Mouse (Mus musculus): ENCODE data around the gene Faap24. TPM values are rescaled to one million over a fixed set of nuclear protein-coding genes. Genes with fewer than 3 reads are reported as not detected.
A peak's percentile ranks its signal among the peaks of the same experiment; 100 is the strongest.

The Faap24 gene
- polyA plus RNA-seq, 1 experiment from 2014 or later: 15.4 TPM

- no peak for DNase-seq (ENCODE audit: low spot score)
- peaks cover 16% of the 10 kb centered on the region; the same call in 1 of the 2 replicates for H3K4me1 ChIP-seq (replicated peaks; ENCODE audit: insufficient read depth, low read length)
- H3K9ac ChIP-seq (ENCODE audit: low read depth, low read length): no peak overlapping the region
Observed at GRCm38 (mm10) chr7:35373146-35373989, 23.3 kb downstream of the Faap24 start.

GRCm38 (mm10) chr7:35372483-35373017 lies 24.1 kb downstream of the Faap24 start:
- TF ChIP-seq CTCF (IDR thresholded peaks at IDR 0.05; ENCODE audit: low read depth): no peak
- Histone ChIP-seq H3K9me3 (replicated peaks; ENCODE audit: low read length) (no peaks in the 10 kb centered on the region), H3K27ac (peak overlapping the region; percentile 78), H3K9ac (ENCODE audit: low read depth, low read length) (no peak overlapping the region), H3K4me1 (replicated peaks; ENCODE audit: insufficient read depth, low read length) (peaks cover 16% of the 10 kb centered on the region; the same call in 1 of the 2 replicates), H3K36me3 (ENCODE audit: insufficient read depth, low read length) (no peaks in the 10 kb centered on the region; the same call in 1 of the 2 replicates), H3K4me3 (replicated peaks; ENCODE audit: low read depth, low read length) (no peak overlapping the region), H3K4me2 (ENCODE audit: low read length) (no peak overlapping the region), H3K27me3 (ENCODE audit: insufficient read depth, low read length) (no peaks in the 10 kb centered on the region)
- peak; percentile 69 for ATAC-seq (replicated peaks; ENCODE audit: low FRiP score, low read depth)
- 73% methylated on average over 14 of the region's 14 CpGs for WGBS
- no peak for DNase-seq (ENCODE audit: low spot score)

More at GRCm38 (mm10) chr7:35373146-35373989, 23.3 kb downstream of the Faap24 start:
- TF ChIP-seq CTCF (IDR thresholded peaks at IDR 0.05; ENCODE audit: low read depth): 0 out of 2 replicates have a peak, but pooled peaks have one; percentile 11
- Histone ChIP-seq H3K9me3 (replicated peaks; ENCODE audit: low read length) (no peaks in the 10 kb centered on the region), H3K27me3 (ENCODE audit: insufficient read depth, low read length) (no peaks in the 10 kb centered on the region), H3K4me3 (replicated peaks; ENCODE audit: low read depth, low read length) (no peak overlapping the region), H3K27ac (peak overlapping the region; percentile 78), H3K4me2 (ENCODE audit: low read length) (no peak overlapping the region), H3K36me3 (ENCODE audit: insufficient read depth, low read length) (no peaks in the 10 kb centered on the region; the same call in 1 of the 2 replicates)
- peak; percentile 88 for ATAC-seq (replicated peaks; ENCODE audit: low FRiP score, low read depth)
- 56% methylated on average over 16 of the region's 16 CpGs for WGBS

- no peak for TF ChIP-seq CTCF (IDR thresholded peaks at IDR 0.05; ENCODE audit: low read depth)
- Histone ChIP-seq H3K4me1 (replicated peaks; ENCODE audit: insufficient read depth, low read length) (peaks cover 16% of the 10 kb centered on the region; the same call in 1 of the 2 replicates), H3K4me2 (ENCODE audit: low read length) (no peak overlapping the region), H3K9me3 (replicated peaks; ENCODE audit: low read length) (no peaks in the 10 kb centered on the region), H3K36me3 (ENCODE audit: insufficient read depth, low read length) (0 out of 2 replicates have a peak, but pooled peaks cover 2% of the 10 kb centered on the region), H3K27me3 (ENCODE audit: insufficient read depth, low read length) (no peaks in the 10 kb centered on the region), H3K4me3 (replicated peaks; ENCODE audit: low read depth, low read length) (no peak overlapping the region), H3K27ac (peak overlapping the region; percentile 58), H3K9ac (ENCODE audit: low read depth, low read length) (no peak overlapping the region)
- WGBS: 39% methylated on average over 14 of the region's 14 CpGs
- peak; percentile 53 for DNase-seq (ENCODE audit: low spot score)
- no peak for ATAC-seq (replicated peaks; ENCODE audit: low FRiP score, low read depth)
Observed at GRCm38 (mm10) chr7:35371096-35371495, 25.5 kb downstream of the Faap24 start.

- DNase-seq (ENCODE audit: low spot score): peak; percentile 90
- no peaks in the 10 kb centered on the region for H3K27me3 ChIP-seq (ENCODE audit: insufficient read depth, low read length)
- H3K9me3 ChIP-seq (replicated peaks; ENCODE audit: low read length): no peaks in the 10 kb centered on the region
- WGBS: 31% methylated on average over 12 of the region's 12 CpGs
- H3K4me2 ChIP-seq (ENCODE audit: low read length): peak overlapping the region; percentile 1; the same call in 1 of the 2 replicates
- H3K36me3 ChIP-seq (ENCODE audit: insufficient read depth, low read length): 0 out of 2 replicates have a peak, but pooled peaks cover 2% of the 10 kb centered on the region
- peak; percentile 38 for ATAC-seq (replicated peaks; ENCODE audit: low FRiP score, low read depth)
- H3K4me1 ChIP-seq (replicated peaks; ENCODE audit: insufficient read depth, low read length): peaks cover 12% of the 10 kb centered on the region
- no peak overlapping the region for H3K4me3 ChIP-seq (replicated peaks; ENCODE audit: low read depth, low read length)
- H3K9ac ChIP-seq (ENCODE audit: low read depth, low read length): no peak overlapping the region
- peak overlapping the region; percentile 78 for H3K27ac ChIP-seq
- TF ChIP-seq CTCF (IDR thresholded peaks at IDR 0.05; ENCODE audit: low read depth): no peak
Observed at GRCm38 (mm10) chr7:35365161-35365910, 31.3 kb downstream of the Faap24 start.

GRCm38 (mm10) chr7:35362868-35363267 lies 33.8 kb downstream of the Faap24 start:
- 0 out of 2 replicates have a peak, but pooled peaks cover 2% of the 10 kb centered on the region for H3K36me3 ChIP-seq (ENCODE audit: insufficient read depth, low read length)
- H3K4me3 ChIP-seq (replicated peaks; ENCODE audit: low read depth, low read length): no peak overlapping the region
- H3K4me2 ChIP-seq (ENCODE audit: low read length): no peak overlapping the region
- ATAC-seq (replicated peaks; ENCODE audit: low FRiP score, low read depth) (peak; percentile 91), DNase-seq (ENCODE audit: low spot score) (peak; percentile 78)
- no peak overlapping the region for H3K9ac ChIP-seq (ENCODE audit: low read depth, low read length)
- TF ChIP-seq CTCF (IDR thresholded peaks at IDR 0.05; ENCODE audit: low read depth): no peak
- H3K4me1 ChIP-seq (replicated peaks; ENCODE audit: insufficient read depth, low read length): peaks cover 12% of the 10 kb centered on the region
- no peaks in the 10 kb centered on the region for H3K27me3 ChIP-seq (ENCODE audit: insufficient read depth, low read length)
- no peaks in the 10 kb centered on the region for H3K9me3 ChIP-seq (replicated peaks; ENCODE audit: low read length)
- H3K27ac ChIP-seq: peak overlapping the region; percentile 70
- 39% methylated on average over 5 of the region's 5 CpGs for WGBS

GRCm38 (mm10) chr7:35362253-35362652 lies 34.4 kb downstream of the Faap24 start:
- WGBS: 53% methylated on average over 5 of the region's 5 CpGs
- no peak for ATAC-seq (replicated peaks; ENCODE audit: low FRiP score, low read depth)
- no peak overlapping the region for H3K4me2 ChIP-seq (ENCODE audit: low read length)
- TF ChIP-seq CTCF (IDR thresholded peaks at IDR 0.05; ENCODE audit: low read depth): no peak
- peaks cover 12% of the 10 kb centered on the region for H3K4me1 ChIP-seq (replicated peaks; ENCODE audit: insufficient read depth, low read length)
- H3K4me3 ChIP-seq (replicated peaks; ENCODE audit: low read depth, low read length): no peak overlapping the region
- no peak for DNase-seq (ENCODE audit: low spot score)
- no peaks in the 10 kb centered on the region for H3K9me3 ChIP-seq (replicated peaks; ENCODE audit: low read length)
- no peak overlapping the region for H3K9ac ChIP-seq (ENCODE audit: low read depth, low read length)
- peak overlapping the region; percentile 70 for H3K27ac ChIP-seq
- H3K36me3 ChIP-seq (ENCODE audit: insufficient read depth, low read length): 0 out of 2 replicates have a peak, but pooled peaks cover 2% of the 10 kb centered on the region
- no peaks in the 10 kb centered on the region for H3K27me3 ChIP-seq (ENCODE audit: insufficient read depth, low read length)

Measured in kidney, postnatal 0 days (tissue).